Mouse (Mus musculus): ENCODE measurements at regions not wholly inside any gene's neighbourhood (a gene's known extent, or its start where the extent isn't known, plus 50 kb on each side); places are given as distances from the start of the nearest gene placed in this dataset.

DNA sequence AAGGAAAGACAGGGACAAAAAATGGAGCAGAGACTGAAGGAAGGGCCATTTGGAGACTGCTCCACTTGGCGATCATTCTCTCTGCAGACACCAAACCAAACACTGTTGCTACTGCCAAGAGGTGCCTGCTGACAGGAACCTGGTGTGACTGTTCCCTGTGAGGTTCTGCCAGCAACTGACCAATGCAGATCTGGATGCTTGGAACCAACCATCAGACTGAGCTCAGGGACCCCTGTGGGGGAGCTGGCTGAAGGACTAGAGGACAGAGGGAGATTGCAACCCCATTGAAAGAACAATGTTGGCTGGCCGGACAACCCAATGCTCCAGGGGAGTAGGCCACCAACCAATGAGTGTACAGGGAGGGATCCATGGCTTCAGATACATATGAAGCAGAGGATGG lies 139.2 kb upstream of the Cep126 start:
- DNase-seq (ENCODE audit: extremely low read depth) = no peak
- in situ Hi-C loops (cut with MboI; ENCODE audit: low pct_ligation_motif_present, low pct_unique_long_range_greater_than_20kb, low sequenced_read_pairs) (no loop called here), dilution Hi-C loops (cut with MboI; ENCODE audit: extremely low pct_ligation_motif_present, extremely low pct_unique_long_range_greater_than_20kb, low sequenced_read_pairs) (no loop called here)
- Histone ChIP-seq H3K79me2 (replicated peaks; ENCODE audit: control insufficient read depth, extremely low read depth, insufficient read depth, poor library complexity, severe bottlenecking) (no peaks in the 10 kb centered on the region), H3K36me3 (replicated peaks in 1 of 2; ENCODE audit: control insufficient read depth in 1 of 2, insufficient read depth in 1 of 2, low read length in 1 of 2) (no peaks in the 10 kb centered on the region), H3K9ac (ENCODE audit: insufficient read depth, low read depth) (no peak overlapping the region), H3K9me3 (replicated peaks; ENCODE audit: low read length) (no peaks in the 10 kb centered on the region), H3K27ac (ENCODE audit: insufficient read depth, low read depth) (no peak overlapping the region), H3K27me3 (replicated peaks) (no peaks in the 10 kb centered on the region), H3K4me3 (replicated peaks in 1 of 3; ENCODE audit: low read depth in 2 of 3, low read length in 2 of 3, poor library complexity in 1 of 3) (no peak overlapping the region), H3K4me1 (ENCODE audit: control insufficient read depth in 1 of 2, insufficient read depth in 2 of 2) (no peaks in the 10 kb centered on the region), H3K4me2 (ENCODE audit: insufficient read depth, low read depth, poor library complexity, severe bottlenecking) (no peak overlapping the region)
- no peak for TF ChIP-seq MYC (IDR thresholded peaks at IDR 0.05; ENCODE audit: low read depth, low read length)
- TF ChIP-seq MAX (IDR thresholded peaks at IDR 0.05; ENCODE audit: low read length) = no peak
- no peak for TF ChIP-seq UBTF (IDR thresholded peaks at IDR 0.05; ENCODE audit: low read depth, low read length)
- no peak for TF ChIP-seq ZNF384 (IDR thresholded peaks at IDR 0.05; ENCODE audit: low read depth, low read length)
- no peak for TF ChIP-seq RCOR1 (conservative IDR thresholded peaks at IDR 0.05; ENCODE audit: low read depth, low read length)
- no peak for TF ChIP-seq E2F4 (IDR thresholded peaks at IDR 0.05; ENCODE audit: insufficient replicate concordance, low read depth, low read length)
- TF ChIP-seq TCF12 (IDR thresholded peaks at IDR 0.05; ENCODE audit: low read depth, low read length) = no peak
- no peak for TF ChIP-seq KAT2A (IDR thresholded peaks at IDR 0.05; ENCODE audit: insufficient replicate concordance, low read length)
- no peak for TF ChIP-seq NRF1 (IDR thresholded peaks at IDR 0.05; ENCODE audit: low read depth, low read length)
- no peak for TF ChIP-seq USF1 (IDR thresholded peaks at IDR 0.05; ENCODE audit: low read depth, low read length)
- TF ChIP-seq MAZ (IDR thresholded peaks at IDR 0.05; ENCODE audit: low read depth, low read length) = no peak
- no peak for TF ChIP-seq GABPA (IDR thresholded peaks at IDR 0.05; ENCODE audit: insufficient replicate concordance, low read depth, low read length)
- no peak for TF ChIP-seq TBP (conservative IDR thresholded peaks at IDR 0.05; ENCODE audit: low read depth, low read length)

- H3K79me2 ChIP-seq (replicated peaks; ENCODE audit: control insufficient read depth, extremely low read depth, insufficient read depth, poor library complexity, severe bottlenecking) = no peaks in the 10 kb centered on the region
- no peaks in the 10 kb centered on the region for H3K4me1 ChIP-seq (ENCODE audit: control insufficient read depth in 1 of 2, insufficient read depth in 2 of 2)
- H3K27me3 ChIP-seq (replicated peaks) = no peaks in the 10 kb centered on the region
- no peak for TF ChIP-seq USF1 (IDR thresholded peaks at IDR 0.05; ENCODE audit: low read depth, low read length)
- TF ChIP-seq ELF1 (IDR thresholded peaks at IDR 0.05; ENCODE audit: low read depth, low read length) = no peak
- no peak overlapping the region for H3K4me3 ChIP-seq (replicated peaks in 1 of 3; ENCODE audit: low read depth in 2 of 3, low read length in 2 of 3, poor library complexity in 1 of 3)
- in situ Hi-C loops (cut with MboI; ENCODE audit: low pct_ligation_motif_present, low pct_unique_long_range_greater_than_20kb, low sequenced_read_pairs) (no loop called here), dilution Hi-C loops (cut with MboI; ENCODE audit: extremely low pct_ligation_motif_present, extremely low pct_unique_long_range_greater_than_20kb, low sequenced_read_pairs) (no loop called here)
- H3K27ac ChIP-seq (ENCODE audit: insufficient read depth, low read depth) = no peak overlapping the region
- no peak overlapping the region for H3K4me2 ChIP-seq (ENCODE audit: insufficient read depth, low read depth, poor library complexity, severe bottlenecking)
- H3K9me3 ChIP-seq (replicated peaks; ENCODE audit: low read length) = no peaks in the 10 kb centered on the region
- H3K36me3 ChIP-seq (replicated peaks in 1 of 2; ENCODE audit: control insufficient read depth in 1 of 2, insufficient read depth in 1 of 2, low read length in 1 of 2) = no peaks in the 10 kb centered on the region
- no peak overlapping the region for H3K9ac ChIP-seq (ENCODE audit: insufficient read depth, low read depth)
- no peak for DNase-seq (ENCODE audit: extremely low read depth)
Observed at GRCm38 (mm10) chr9:8249542-8249941, 115.4 kb upstream of the Cep126 start.

DNA sequence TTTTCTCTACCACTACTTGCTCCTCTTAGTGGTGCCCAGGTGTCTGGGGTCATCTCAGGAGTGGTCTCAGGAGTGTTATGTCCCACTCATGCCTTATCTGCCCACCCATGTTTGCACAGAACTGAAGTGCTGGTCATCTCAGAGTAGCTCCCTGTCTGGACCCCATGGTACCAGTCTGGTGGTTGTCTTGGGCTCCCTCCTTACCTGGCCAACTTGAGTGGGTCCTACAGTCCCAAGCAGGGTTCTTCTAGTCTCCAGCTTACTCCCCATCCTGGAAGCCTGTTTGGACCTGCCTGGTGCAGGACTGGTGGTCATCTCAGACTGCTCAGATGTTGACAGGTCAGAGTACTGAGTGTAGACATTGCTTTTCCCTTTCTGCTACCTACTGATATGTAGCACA lies 94.0 kb upstream of the Cep126 start:
- no peaks in the 10 kb centered on the region for H3K9me3 ChIP-seq (replicated peaks; ENCODE audit: low read length)
- H3K27me3 ChIP-seq (replicated peaks) = no peaks in the 10 kb centered on the region
- H3K9ac ChIP-seq (ENCODE audit: insufficient read depth, low read depth) = no peak overlapping the region
- H3K79me2 ChIP-seq (replicated peaks; ENCODE audit: control insufficient read depth, extremely low read depth, insufficient read depth, poor library complexity, severe bottlenecking) = no peaks in the 10 kb centered on the region
- no peak for DNase-seq (ENCODE audit: extremely low read depth)
- H3K4me1 ChIP-seq (ENCODE audit: control insufficient read depth in 1 of 2, insufficient read depth in 2 of 2) = no peaks in the 10 kb centered on the region
- in situ Hi-C loops (cut with MboI; ENCODE audit: low pct_ligation_motif_present, low pct_unique_long_range_greater_than_20kb, low sequenced_read_pairs) (no loop called here), dilution Hi-C loops (cut with MboI; ENCODE audit: extremely low pct_ligation_motif_present, extremely low pct_unique_long_range_greater_than_20kb, low sequenced_read_pairs) (no loop called here)
- H3K4me3 ChIP-seq (replicated peaks in 1 of 3; ENCODE audit: low read depth in 2 of 3, low read length in 2 of 3, poor library complexity in 1 of 3) = no peak overlapping the region
- no peak overlapping the region for H3K27ac ChIP-seq (ENCODE audit: insufficient read depth, low read depth)
- no peak overlapping the region for H3K4me2 ChIP-seq (ENCODE audit: insufficient read depth, low read depth, poor library complexity, severe bottlenecking)
- H3K36me3 ChIP-seq (replicated peaks in 1 of 2; ENCODE audit: control insufficient read depth in 1 of 2, insufficient read depth in 1 of 2, low read length in 1 of 2) = no peaks in the 10 kb centered on the region
- no peak for TF ChIP-seq ZMIZ1 (IDR thresholded peaks at IDR 0.05; ENCODE audit: low read depth, low read length)
- no peak for TF ChIP-seq MAX (IDR thresholded peaks at IDR 0.05; ENCODE audit: low read length)
- TF ChIP-seq SMC3 (IDR thresholded peaks at IDR 0.05; ENCODE audit: low read depth, low read length) = no peak
- TF ChIP-seq CHD1 (IDR thresholded peaks at IDR 0.05; ENCODE audit: low read depth, low read length) = no peak
- TF ChIP-seq ZC3H11A (IDR thresholded peaks at IDR 0.05; ENCODE audit: low read depth, low read length) = no peak
- TF ChIP-seq GABPA (IDR thresholded peaks at IDR 0.05; ENCODE audit: insufficient replicate concordance, low read depth, low read length) = no peak
- TF ChIP-seq POLR2A (IDR thresholded peaks at IDR 0.05; ENCODE audit: low read depth, low read length) = no peak
- TF ChIP-seq MXI1 (IDR thresholded peaks at IDR 0.05; ENCODE audit: low read depth, low read length) = no peak
- no peak for TF ChIP-seq BHLHE40 (IDR thresholded peaks at IDR 0.05; ENCODE audit: low read depth, low read length)
- TF ChIP-seq RAD21 (IDR thresholded peaks at IDR 0.05; ENCODE audit: low read depth, low read length) = no peak
- TF ChIP-seq CHD2 (IDR thresholded peaks at IDR 0.05; ENCODE audit: low read length) = no peak
- no peak for TF ChIP-seq KAT2A (IDR thresholded peaks at IDR 0.05; ENCODE audit: insufficient replicate concordance, low read length)
- no peak for TF ChIP-seq MEF2A (IDR thresholded peaks at IDR 0.05; ENCODE audit: borderline replicate concordance, low read depth, low read length)
- TF ChIP-seq CTCF (conservative IDR thresholded peaks at IDR 0.05 in 1 of 2, IDR thresholded peaks at IDR 0.05 in 1 of 2; ENCODE audit: low read depth in 2 of 2, low read length in 2 of 2) = no peak
- TF ChIP-seq JUND (conservative IDR thresholded peaks at IDR 0.05; ENCODE audit: low read depth, low read length) = no peak
- no peak for TF ChIP-seq ETS1 (conservative IDR thresholded peaks at IDR 0.05; ENCODE audit: low read depth, low read length)
- TF ChIP-seq POLR2AphosphoS2 (IDR thresholded peaks at IDR 0.05; ENCODE audit: low read depth, low read length) = no peak
